Mouse (Mus musculus) layer of hippocampus, adult 9-11 months (tissue): ENCODE measurements around the gene Rbms2.
"Not testable (repeated sequence)": the region's sequence is repeated elsewhere in the genome, so short reads cannot be mapped to it uniquely, and the experiment has no call there.

Source experiments
- DNase-seq: peaks from one replicate; pipeline ENCODE4 v3.0.0; 2022

Rbms2 gene

DNA sequence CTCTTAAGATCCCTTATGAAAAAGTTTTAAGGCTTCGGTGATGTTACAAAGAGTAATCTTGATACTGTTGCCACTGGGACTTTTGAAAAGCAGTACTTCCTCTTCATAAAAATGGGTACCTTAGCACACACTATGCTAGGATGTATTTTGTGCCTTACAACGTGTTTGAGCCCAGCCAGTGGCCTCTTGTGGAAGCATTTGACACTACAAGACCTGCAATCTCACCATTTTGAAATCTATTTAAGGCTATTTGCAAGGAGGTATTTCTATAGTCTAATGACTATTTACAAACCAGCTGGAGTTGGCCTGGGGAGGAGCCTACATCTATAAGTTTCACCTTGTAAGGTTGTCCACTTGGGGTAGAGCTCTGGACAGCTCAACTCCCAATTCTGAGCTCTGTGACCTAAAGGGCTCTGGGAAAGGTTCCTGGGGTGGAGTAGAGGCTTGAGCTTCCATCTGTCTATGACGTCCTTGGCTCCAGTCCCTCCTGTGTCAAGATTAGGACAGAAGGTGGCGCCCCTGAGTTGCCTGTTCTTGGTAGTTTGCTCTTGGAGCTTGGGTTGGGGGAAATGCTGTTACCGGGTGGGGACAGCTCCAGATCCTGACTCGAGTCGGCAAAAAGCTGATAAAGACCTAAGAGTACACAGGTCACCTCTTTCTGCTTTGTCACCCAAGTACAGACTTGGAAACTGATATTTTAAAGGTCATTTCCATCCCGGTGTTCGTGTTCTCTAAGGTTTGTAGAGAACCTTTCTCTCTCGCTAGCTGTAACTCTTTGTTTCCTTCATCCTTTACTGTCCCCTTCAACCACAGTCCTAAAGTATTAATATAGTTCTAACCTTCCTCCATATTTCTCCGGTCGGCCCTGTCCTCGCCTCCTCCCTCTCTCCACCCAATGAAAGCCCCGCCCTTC is 89.2 kb downstream of the Rbms2 start:
- peak; percentile 83 for DNase-seq

DNA sequence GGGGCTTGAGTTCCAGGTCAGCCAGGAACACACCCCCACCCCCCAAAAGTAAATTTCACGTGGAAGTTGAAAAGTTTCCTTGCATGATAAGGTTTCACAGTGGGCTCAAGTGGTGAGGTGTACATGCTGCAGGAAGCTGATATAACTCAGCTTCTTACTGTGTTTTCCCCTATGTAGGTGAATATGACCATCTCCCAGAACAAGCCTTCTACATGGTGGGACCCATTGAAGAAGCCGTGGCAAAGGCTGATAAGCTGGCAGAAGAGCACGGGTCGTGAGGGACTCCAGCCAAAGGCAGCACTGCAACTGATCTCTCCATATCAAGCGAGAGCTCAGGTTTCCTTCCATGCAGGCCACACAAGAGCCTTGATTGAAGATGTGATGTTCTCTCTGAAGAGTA is 90.3 kb downstream of the Rbms2 start:
- DNase-seq, result no peak

DNA sequence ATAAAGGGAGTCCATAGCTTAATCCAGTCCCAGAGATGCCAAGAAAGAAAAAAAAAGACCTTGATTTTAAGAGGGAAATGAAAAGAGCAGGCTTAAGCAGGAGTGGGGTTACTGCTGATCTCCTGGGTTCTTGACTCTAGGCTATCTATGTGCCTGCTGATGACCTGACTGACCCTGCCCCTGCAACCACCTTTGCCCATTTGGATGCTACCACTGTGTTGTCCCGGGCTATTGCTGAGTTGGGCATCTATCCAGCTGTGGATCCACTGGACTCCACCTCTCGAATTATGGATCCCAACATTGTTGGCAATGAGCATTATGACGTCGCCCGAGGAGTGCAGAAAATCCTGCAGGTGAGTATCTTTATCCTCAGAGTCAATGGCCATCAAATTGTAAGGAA is 91.9 kb downstream of the Rbms2 start:
- no peak for DNase-seq

DNA sequence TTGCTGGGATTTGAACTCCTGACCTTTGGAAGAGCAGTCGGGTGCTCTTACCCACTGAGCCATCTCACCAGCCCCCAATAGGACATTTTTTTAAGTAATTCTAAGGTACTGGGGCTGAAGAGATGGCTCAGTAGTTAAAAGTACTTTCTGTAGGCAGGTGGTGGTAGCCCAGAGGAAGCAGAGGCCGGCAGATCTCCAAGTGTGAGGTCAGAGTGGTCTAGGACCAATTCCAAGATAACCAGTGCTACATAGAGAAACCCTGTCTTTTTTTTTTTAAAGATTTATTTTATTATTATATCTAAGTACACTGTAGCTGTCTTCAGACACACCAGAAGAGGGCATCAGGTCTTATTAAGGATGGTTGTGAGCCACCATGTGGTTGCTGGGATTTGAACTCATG is 92.9 kb downstream of the Rbms2 start:
- DNase-seq, result not testable (repeated sequence)

DNA sequence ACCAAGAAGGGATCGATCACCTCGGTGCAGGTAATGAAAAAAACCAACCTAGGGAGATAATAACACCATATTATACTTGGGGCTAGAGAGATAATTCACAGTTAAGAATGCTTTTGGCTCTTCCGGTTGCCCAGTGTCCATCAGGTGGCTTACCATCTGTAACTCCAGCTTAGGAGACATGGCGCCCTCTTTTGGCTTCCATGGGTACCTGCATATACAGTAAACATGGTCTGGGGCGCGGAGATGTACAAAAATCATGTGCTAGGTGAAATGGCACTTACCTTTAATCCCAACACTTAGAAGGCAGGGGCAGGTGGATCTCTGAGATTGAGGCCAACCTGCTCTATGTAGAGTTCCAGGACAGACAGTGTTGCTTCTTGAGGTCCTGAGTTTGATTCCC is 93.7 kb downstream of the Rbms2 start:
- DNase-seq, result no peak

DNA sequence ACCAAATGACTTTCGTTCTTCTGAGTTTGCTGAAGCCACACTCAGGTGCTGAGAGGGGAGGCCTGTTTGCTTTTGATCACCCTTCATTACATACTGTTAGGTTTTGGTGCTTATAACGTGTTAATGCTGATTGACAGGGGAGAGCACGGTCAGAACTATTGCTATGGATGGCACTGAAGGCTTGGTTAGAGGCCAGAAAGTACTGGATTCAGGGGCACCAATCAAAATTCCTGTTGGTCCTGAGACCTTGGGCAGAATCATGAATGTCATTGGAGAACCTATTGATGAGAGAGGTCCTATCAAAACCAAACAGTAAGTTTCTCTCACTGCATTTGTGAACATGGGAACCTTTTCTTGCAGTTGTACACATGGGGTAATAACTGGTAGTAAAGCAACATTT is 95.9 kb downstream of the Rbms2 start:
- DNase-seq, result no peak

DNA sequence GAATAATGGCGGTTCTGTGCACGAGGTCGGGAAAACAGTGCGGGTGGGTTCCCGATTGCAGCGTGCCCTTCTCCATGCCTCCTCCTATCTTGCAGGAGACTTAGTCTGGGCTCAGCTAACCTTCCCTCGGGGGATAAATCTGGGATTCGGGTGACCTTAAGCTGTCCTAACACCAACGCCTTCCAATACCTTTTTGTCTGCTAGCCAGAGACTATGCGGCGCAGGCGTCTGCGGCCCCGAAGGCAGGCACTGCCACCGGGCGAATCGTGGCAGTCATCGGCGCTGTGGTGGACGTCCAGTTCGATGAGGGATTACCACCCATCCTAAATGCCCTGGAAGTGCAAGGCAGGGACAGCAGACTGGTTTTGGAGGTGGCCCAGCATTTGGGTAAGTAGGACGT is 96.4 kb downstream of the Rbms2 start:
- DNase-seq, result peak; percentile 28

DNA sequence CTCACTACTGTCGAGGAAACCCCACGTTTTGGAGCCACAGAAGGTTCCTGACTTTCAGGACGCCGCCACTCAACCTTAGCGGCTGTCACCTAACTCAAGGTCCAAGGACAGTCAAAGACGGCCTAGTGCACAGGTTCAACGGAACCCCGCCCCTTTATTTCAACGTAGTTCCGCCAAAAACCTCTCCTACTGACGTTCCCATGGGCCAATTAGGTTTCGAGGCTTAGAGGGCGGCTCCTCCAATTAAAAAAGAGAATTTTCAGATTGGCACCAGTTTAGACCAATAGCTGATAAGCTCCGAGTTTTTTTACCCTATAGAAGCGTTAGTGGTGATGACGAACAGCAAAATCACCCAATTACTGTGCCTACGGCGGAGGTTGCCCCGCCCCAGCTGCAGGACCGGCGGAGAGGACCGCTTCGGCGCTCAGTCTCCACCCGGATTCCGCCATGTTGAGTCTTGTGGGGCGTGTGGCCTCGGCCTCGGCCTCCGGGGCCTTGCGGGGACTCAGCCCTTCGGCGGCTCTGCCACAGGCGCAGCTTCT is 97.1 kb downstream of the Rbms2 start, which contains the start of gene Atp5b:
TSS of gene Atp5b (plus strand) at position 394 of the 542 bp plus-strand sequence.
- peak; percentile 99 for DNase-seq

DNA sequence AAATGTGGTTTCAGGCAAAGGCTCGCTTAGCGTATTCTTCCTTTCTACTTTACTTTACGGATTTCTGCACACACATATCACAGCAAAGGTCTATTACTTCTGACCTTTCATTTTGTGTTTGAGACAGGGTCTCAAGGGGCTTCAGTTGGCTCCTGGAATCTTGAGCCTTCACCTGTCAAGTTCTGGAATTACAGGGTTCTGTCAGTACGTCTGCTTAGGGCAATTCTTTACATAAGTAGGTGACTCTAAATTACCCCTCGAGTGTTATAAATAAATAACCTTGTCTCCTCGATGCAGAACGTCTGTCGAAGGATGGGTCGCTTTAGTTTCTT is 97.7 kb downstream of the Rbms2 start:
- DNase-seq, result no peak

DNA sequence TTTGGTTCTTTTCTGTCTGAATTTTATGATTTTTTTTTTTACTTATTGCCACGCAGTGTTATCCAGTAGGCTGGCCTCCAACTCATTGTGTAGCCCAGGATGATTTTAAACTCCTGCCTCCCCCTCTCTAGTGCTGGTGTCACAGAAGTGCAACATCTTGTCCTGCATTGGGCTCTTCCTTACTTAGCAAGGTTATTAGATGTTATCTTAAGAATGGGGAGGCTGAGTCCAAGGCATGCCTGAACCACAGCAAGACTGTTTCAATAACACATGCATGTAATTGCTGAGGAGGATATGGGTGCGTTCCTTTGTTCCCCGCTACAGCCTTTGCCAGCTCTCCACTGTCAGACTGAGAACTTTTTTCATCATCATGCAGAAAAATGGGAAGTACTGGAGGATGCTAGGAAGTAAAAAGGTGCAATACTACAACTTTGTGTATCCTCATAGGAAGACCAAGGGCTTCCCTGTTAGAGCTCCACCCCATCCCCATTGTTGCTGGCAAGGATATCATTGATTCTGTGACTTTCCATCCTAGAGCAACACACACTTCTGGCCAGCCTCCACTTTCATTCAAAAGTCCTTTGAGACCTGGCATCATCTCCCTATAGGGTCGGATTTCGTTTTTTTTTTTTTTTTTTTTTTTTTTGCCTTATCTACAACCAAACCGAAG is 98.2 kb downstream of the Rbms2 start:
- DNase-seq, result no peak
